Mouse (Mus musculus) bone marrow, adult 2 months (tissue): ENCODE results near the gene Mmrn2.

Experiments used
- CTCF ChIP-seq: fragments of 200-500 bp; IDR thresholded peaks from 2 replicates; pipeline ENCODE4 v1.5.1; 2011; ENCODE audit warnings: low read length, control low read depth; ENCODE audit not compliant: control insufficient read depth, insufficient read depth
- POLR2A ChIP-seq: fragments of 200-500 bp; IDR thresholded peaks from 2 replicates; pipeline ENCODE4 v1.6.1; 2011; ENCODE audit warnings: low read depth, mild to moderate bottlenecking, control low read depth, low read length, borderline replicate concordance; ENCODE audit not compliant: control insufficient read depth

- TF ChIP-seq POLR2A (no peak), CTCF (no peak)
Measured at GRCm38 (mm10) chr14:34397871-34398270, 22.6 kb downstream of the Mmrn2 start.
